Mouse (Mus musculus): ENCODE measurements around the gene Mex3b. TPM values are rescaled to one million over a fixed set of nuclear protein-coding genes. Genes with fewer than 3 reads are reported as not detected.

The Mex3b gene
- polyA plus RNA-seq, 1 experiment from 2014 or later: 25.0 TPM

GRCm38 (mm10) chr7:82876551-82876950 is 9.4 kb downstream of the Mex3b start:
- H3K27ac ChIP-seq (ENCODE audit: low read length): no peak overlapping the region
- H3K4me2 ChIP-seq (ENCODE audit: low read length): no peak overlapping the region
- no peak overlapping the region for H3K9ac ChIP-seq (ENCODE audit: low read depth, low read length)
- peaks cover 18% of the 10 kb centered on the region for H3K4me1 ChIP-seq (ENCODE audit: control insufficient read depth, insufficient read depth, low read length)
- whole genome bisulfite sequencing: 61% methylated on average over 5 of the region's 5 CpGs
- no peaks in the 10 kb centered on the region for H3K36me3 ChIP-seq (ENCODE audit: control insufficient read depth, insufficient read depth, low read length)
- H3K9me3 ChIP-seq (replicated peaks; ENCODE audit: control insufficient read depth, low read length, poor library complexity, severe bottlenecking): 0 out of 2 replicates have a peak, but pooled peaks cover 3% of the 10 kb centered on the region
- no peak for ATAC-seq
- H3K4me3 ChIP-seq (ENCODE audit: low read depth, low read length): no peak overlapping the region
- H3K27me3 ChIP-seq (ENCODE audit: control insufficient read depth, insufficient read depth, low read depth, low read length): no peaks in the 10 kb centered on the region

- H3K4me1 ChIP-seq (ENCODE audit: control insufficient read depth, insufficient read depth, low read length): no peaks in the 10 kb centered on the region
- H3K27me3 ChIP-seq (ENCODE audit: control insufficient read depth, insufficient read depth, low read depth, low read length): no peaks in the 10 kb centered on the region
- no peak for ATAC-seq
- no peak overlapping the region for H3K4me2 ChIP-seq (ENCODE audit: low read length)
- no peak overlapping the region for H3K27ac ChIP-seq (ENCODE audit: low read length)
- H3K4me3 ChIP-seq (ENCODE audit: low read depth, low read length): no peak overlapping the region
- H3K36me3 ChIP-seq (ENCODE audit: control insufficient read depth, insufficient read depth, low read length): no peaks in the 10 kb centered on the region
- H3K9me3 ChIP-seq (replicated peaks; ENCODE audit: control insufficient read depth, low read length, poor library complexity, severe bottlenecking): 0 out of 2 replicates have a peak, but pooled peaks cover 3% of the 10 kb centered on the region
- 96% methylated on average over 5 of the region's 5 CpGs for WGBS
- H3K9ac ChIP-seq (ENCODE audit: low read depth, low read length): no peak overlapping the region
These were observed 12.9 kb downstream of the Mex3b start for GRCm38 (mm10) chr7:82880016-82880415.

GRCm38 (mm10) chr7:82880700-82881099 is 13.6 kb downstream of the Mex3b start:
- no peak overlapping the region for H3K9ac ChIP-seq (ENCODE audit: low read depth, low read length)
- no peak overlapping the region for H3K4me2 ChIP-seq (ENCODE audit: low read length)
- H3K27ac ChIP-seq (ENCODE audit: low read length): no peak overlapping the region
- ATAC-seq: no peak
- H3K4me1 ChIP-seq (ENCODE audit: control insufficient read depth, insufficient read depth, low read length): no peaks in the 10 kb centered on the region
- H3K9me3 ChIP-seq (replicated peaks; ENCODE audit: control insufficient read depth, low read length, poor library complexity, severe bottlenecking): 0 out of 2 replicates have a peak, but pooled peaks cover 3% of the 10 kb centered on the region
- no peaks in the 10 kb centered on the region for H3K36me3 ChIP-seq (ENCODE audit: control insufficient read depth, insufficient read depth, low read length)
- no peaks in the 10 kb centered on the region for H3K27me3 ChIP-seq (ENCODE audit: control insufficient read depth, insufficient read depth, low read depth, low read length)
- no peak overlapping the region for H3K4me3 ChIP-seq (ENCODE audit: low read depth, low read length)
- WGBS: 89% methylated on average over 5 of the region's 5 CpGs

GRCm38 (mm10) chr7:82890317-82890850 is 23.3 kb downstream of the Mex3b start:
- Histone ChIP-seq H3K27me3 (ENCODE audit: control insufficient read depth, insufficient read depth, low read depth, low read length) (no peaks in the 10 kb centered on the region), H3K9ac (ENCODE audit: low read depth, low read length) (no peak overlapping the region), H3K4me1 (ENCODE audit: control insufficient read depth, insufficient read depth, low read length) (no peaks in the 10 kb centered on the region), H3K36me3 (ENCODE audit: control insufficient read depth, insufficient read depth, low read length) (no peaks in the 10 kb centered on the region), H3K27ac (ENCODE audit: low read length) (no peak overlapping the region), H3K4me2 (ENCODE audit: low read length) (no peak overlapping the region), H3K9me3 (replicated peaks; ENCODE audit: control insufficient read depth, low read length, poor library complexity, severe bottlenecking) (no peaks in the 10 kb centered on the region), H3K4me3 (ENCODE audit: low read depth, low read length) (no peak overlapping the region)
- ATAC-seq: no peak
- WGBS: 88% methylated on average over 6 of the region's 6 CpGs

GRCm38 (mm10) chr7:82890875-82891515 is 23.9 kb downstream of the Mex3b start:
- ATAC-seq: no peak
- Histone ChIP-seq H3K4me1 (ENCODE audit: control insufficient read depth, insufficient read depth, low read length) (no peaks in the 10 kb centered on the region), H3K4me3 (ENCODE audit: low read depth, low read length) (no peak overlapping the region), H3K9me3 (replicated peaks; ENCODE audit: control insufficient read depth, low read length, poor library complexity, severe bottlenecking) (no peaks in the 10 kb centered on the region), H3K4me2 (ENCODE audit: low read length) (no peak overlapping the region), H3K27me3 (ENCODE audit: control insufficient read depth, insufficient read depth, low read depth, low read length) (no peaks in the 10 kb centered on the region), H3K9ac (ENCODE audit: low read depth, low read length) (no peak overlapping the region), H3K36me3 (ENCODE audit: control insufficient read depth, insufficient read depth, low read length) (no peaks in the 10 kb centered on the region), H3K27ac (ENCODE audit: low read length) (no peak overlapping the region)
- 10% methylated on average over 1 of the region's 1 CpGs for WGBS

GRCm38 (mm10) chr7:82894366-82894765 is 27.2 kb downstream of the Mex3b start:
- no peaks in the 10 kb centered on the region for H3K4me1 ChIP-seq (ENCODE audit: control insufficient read depth, insufficient read depth, low read length)
- 75% methylated on average over 1 of the region's 1 CpGs for WGBS

GRCm38 (mm10) chr7:82895606-82896005 is 28.5 kb downstream of the Mex3b start:
- Histone ChIP-seq H3K27me3 (ENCODE audit: control insufficient read depth, insufficient read depth, low read depth, low read length) (no peaks in the 10 kb centered on the region), H3K27ac (ENCODE audit: low read length) (no peak overlapping the region), H3K9me3 (replicated peaks; ENCODE audit: control insufficient read depth, low read length, poor library complexity, severe bottlenecking) (no peaks in the 10 kb centered on the region), H3K4me1 (ENCODE audit: control insufficient read depth, insufficient read depth, low read length) (no peaks in the 10 kb centered on the region), H3K4me2 (ENCODE audit: low read length) (no peak overlapping the region), H3K4me3 (ENCODE audit: low read depth, low read length) (no peak overlapping the region), H3K36me3 (ENCODE audit: control insufficient read depth, insufficient read depth, low read length) (no peaks in the 10 kb centered on the region), H3K9ac (ENCODE audit: low read depth, low read length) (no peak overlapping the region)
- ATAC-seq: no peak
- 68% methylated on average over 2 of the region's 2 CpGs for WGBS

More at GRCm38 (mm10) chr7:82894366-82894765, 27.2 kb downstream of the Mex3b start:
- H3K27ac ChIP-seq (ENCODE audit: low read length): no peak overlapping the region
- ATAC-seq: no peak
- no peaks in the 10 kb centered on the region for H3K9me3 ChIP-seq (replicated peaks; ENCODE audit: control insufficient read depth, low read length, poor library complexity, severe bottlenecking)
- H3K9ac ChIP-seq (ENCODE audit: low read depth, low read length): no peak overlapping the region
- no peak overlapping the region for H3K4me2 ChIP-seq (ENCODE audit: low read length)
- H3K4me3 ChIP-seq (ENCODE audit: low read depth, low read length): no peak overlapping the region
- H3K27me3 ChIP-seq (ENCODE audit: control insufficient read depth, insufficient read depth, low read depth, low read length): no peaks in the 10 kb centered on the region
- no peaks in the 10 kb centered on the region for H3K36me3 ChIP-seq (ENCODE audit: control insufficient read depth, insufficient read depth, low read length)

- Histone ChIP-seq H3K4me2 (ENCODE audit: low read length) (no peak overlapping the region), H3K9me3 (replicated peaks; ENCODE audit: control insufficient read depth, low read length, poor library complexity, severe bottlenecking) (no peaks in the 10 kb centered on the region), H3K36me3 (ENCODE audit: control insufficient read depth, insufficient read depth, low read length) (no peaks in the 10 kb centered on the region), H3K27me3 (ENCODE audit: control insufficient read depth, insufficient read depth, low read depth, low read length) (no peaks in the 10 kb centered on the region), H3K27ac (ENCODE audit: low read length) (no peak overlapping the region), H3K4me1 (ENCODE audit: control insufficient read depth, insufficient read depth, low read length) (no peaks in the 10 kb centered on the region), H3K9ac (ENCODE audit: low read depth, low read length) (no peak overlapping the region), H3K4me3 (ENCODE audit: low read depth, low read length) (no peak overlapping the region)
- 29% methylated on average over 3 of the region's 3 CpGs for WGBS
- ATAC-seq: no peak
These were observed 29.6 kb downstream of the Mex3b start for GRCm38 (mm10) chr7:82896750-82897149.

- Histone ChIP-seq H3K27ac (ENCODE audit: low read length) (no peak overlapping the region), H3K9ac (ENCODE audit: low read depth, low read length) (no peak overlapping the region), H3K4me1 (ENCODE audit: control insufficient read depth, insufficient read depth, low read length) (no peaks in the 10 kb centered on the region), H3K27me3 (ENCODE audit: control insufficient read depth, insufficient read depth, low read depth, low read length) (no peaks in the 10 kb centered on the region), H3K36me3 (ENCODE audit: control insufficient read depth, insufficient read depth, low read length) (no peaks in the 10 kb centered on the region), H3K9me3 (replicated peaks; ENCODE audit: control insufficient read depth, low read length, poor library complexity, severe bottlenecking) (no peaks in the 10 kb centered on the region), H3K4me2 (ENCODE audit: low read length) (no peak overlapping the region), H3K4me3 (ENCODE audit: low read depth, low read length) (no peak overlapping the region)
- no peak for ATAC-seq
- WGBS: 90% methylated on average over 8 of the region's 8 CpGs
These were observed 32.5 kb downstream of the Mex3b start for GRCm38 (mm10) chr7:82899459-82900297.

All from midbrain, embryonic 16.5 days (tissue).